ENCODE assay signal across 9 mouse cellular contexts in the genomic region with DNA sequence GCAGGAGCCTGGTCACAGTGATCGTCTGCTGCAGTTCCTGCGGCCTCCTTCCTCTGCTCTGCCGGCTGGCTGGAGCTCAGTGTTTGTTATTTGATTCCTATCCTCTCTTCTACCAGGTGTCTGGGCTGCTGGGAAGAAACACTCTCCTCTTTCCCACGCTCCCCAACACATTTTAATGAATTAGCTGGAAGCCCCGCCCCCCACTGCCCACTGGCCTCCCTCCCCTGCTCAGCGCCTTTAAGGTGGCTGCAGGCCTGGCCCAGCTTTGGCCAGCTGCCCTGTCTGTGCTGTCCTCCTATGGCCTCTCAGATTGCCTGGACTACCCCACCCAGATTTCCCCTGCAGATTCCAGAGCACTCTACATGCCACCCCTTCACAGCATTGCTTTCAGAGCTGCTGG. TPM values are rescaled to one million over a fixed set of nuclear protein-coding genes. Genes with fewer than 3 reads are reported as not detected.
DNase-seq lines count a peak whose midpoint lies in the region; ATAC-seq and TF ChIP-seq lines count a peak whose summit lies in the region.
"Had no signal": no experiment of that assay in that cellular context is flagged by ENCODE, and none has a peak within 500 bp of the region (broad histone marks: within the 10 kb centered on the region; RNA-seq: fewer than 3 reads in every experiment).

No protein-coding gene starts in this region.

- peak overlapping the region; percentile 86 for H3K27ac ChIP-seq in gastrocnemius, adult 2 months
- H3K27ac ChIP-seq in heart, postnatal 0 days (ENCODE audit: low read depth) = peak overlapping the region; percentile 77
- H3K27ac ChIP-seq in midbrain, embryonic 16.5 days (ENCODE audit: low read length) = peak overlapping the region; percentile 83

- ATAC-seq in heart, postnatal 0 days (ENCODE audit: insufficient read depth, low read depth) = no peak
- peak; percentile 37; the same call in 1 of the 2 replicates for ATAC-seq in midbrain, embryonic 16.5 days
- no peak for ATAC-seq in inflammation-experienced regulatory T-cells, adult 6 months

- H3K4me3 ChIP-seq in gastrocnemius, adult 2 months = peak overlapping the region; percentile 60
- no peak overlapping the region for H3K4me3 ChIP-seq in heart, postnatal 0 days (ENCODE audit: low read depth, low read length)
- no peak overlapping the region for H3K4me3 ChIP-seq in midbrain, embryonic 16.5 days (ENCODE audit: low read depth, low read length)

- DNase-seq in gastrocnemius, adult 2 months = peak; percentile 74
- no peak for DNase-seq in gastrocnemius, adult 8-10 months (ENCODE audit: low spot score in 2 of 2)
- peak; percentile 76 for DNase-seq in embryo, embryonic 10 days (ENCODE audit: low spot score)
- DNase-seq in heart, postnatal 0 days (ENCODE audit: low spot score) = no peak
- DNase-seq in kidney, postnatal 36 days = peak; percentile 78 to 87
- DNase-seq in ovary, postnatal 14 days (ENCODE audit: low spot score) = no peak

- 15% methylated on average over 5 of the region's 6 CpGs for WGBS in heart, postnatal 0 days
- 5% methylated on average over 6 of the region's 6 CpGs for WGBS in midbrain, embryonic 16.5 days

- H3K36me3 ChIP-seq in heart, postnatal 0 days (replicated peaks; ENCODE audit: control insufficient read depth, insufficient read depth, low read length) = no peaks in the 10 kb centered on the region
- no peaks in the 10 kb centered on the region for H3K36me3 ChIP-seq in midbrain, embryonic 16.5 days (ENCODE audit: control insufficient read depth, insufficient read depth, low read length)

- TF ChIP-seq EP300 in heart, postnatal 0 days (IDR thresholded peaks at IDR 0.05; ENCODE audit: low read depth) = no peak

- H3K9ac ChIP-seq in heart, postnatal 0 days (replicated peaks; ENCODE audit: low read depth, low read length) = peak overlapping the region; percentile 14
- peak overlapping the region; percentile 32 for H3K9ac ChIP-seq in midbrain, embryonic 16.5 days (ENCODE audit: low read depth, low read length)

- peak overlapping the region; percentile 32 for H3K4me2 ChIP-seq in heart, postnatal 0 days (ENCODE audit: low read depth, low read length)
- peak overlapping the region; percentile 33; the same call in 1 of the 2 replicates for H3K4me2 ChIP-seq in midbrain, embryonic 16.5 days (ENCODE audit: low read length)

- H3K4me1 ChIP-seq in heart, postnatal 0 days (ENCODE audit: control insufficient read depth, insufficient read depth) = peaks cover 30% of the 10 kb centered on the region
- peaks cover 28% of the 10 kb centered on the region for H3K4me1 ChIP-seq in midbrain, embryonic 16.5 days (ENCODE audit: control insufficient read depth, insufficient read depth, low read length)

- H3K27me3 ChIP-seq in heart, postnatal 0 days (ENCODE audit: control insufficient read depth, insufficient read depth, low read length) = 0 out of 2 replicates have a peak, but pooled peaks cover 6% of the 10 kb centered on the region
- H3K27me3 ChIP-seq in midbrain, embryonic 16.5 days (ENCODE audit: control insufficient read depth, insufficient read depth, low read depth, low read length) = no peaks in the 10 kb centered on the region; the same call in 1 of the 2 replicates

- no peak for TF ChIP-seq CTCF in gastrocnemius, adult 2 months (IDR thresholded peaks at IDR 0.05)
- TF ChIP-seq CTCF in heart, postnatal 0 days (IDR thresholded peaks at IDR 0.05; ENCODE audit: low read depth) = no peak

- intact Hi-C loops in gastrocnemius, adult 2 months (cut with DNase I) = no loop called here

- no peaks in the 10 kb centered on the region for H3K9me3 ChIP-seq in heart, postnatal 0 days (replicated peaks; ENCODE audit: control insufficient read depth, low read length)
- H3K9me3 ChIP-seq in midbrain, embryonic 16.5 days (replicated peaks; ENCODE audit: control insufficient read depth, low read length, poor library complexity, severe bottlenecking) = no peaks in the 10 kb centered on the region

RNA-seq across cellular contexts. Expression of a gene that starts 2.9 kb away (rescaled TPM):
- total RNA-seq in gastrocnemius, adult 2 months (2021) = 1 to 10 TPM; 4.0 to 5.2 TPM
- 1 to 10 TPM; 3.0 to 7.1 (median 5.9) TPM for total RNA-seq in gastrocnemius, adult 8-10 months (2022)
- 34.1 and 38.1 TPM in 2 replicates for total RNA-seq in heart, postnatal 0 days (2014; rRNA removed; ENCODE audit: low replicate concordance)
- polyA plus RNA-seq in heart, postnatal 0 days (2015; fragmentation: Nextera tagmentation; extraction: Ambion mirVana) = 8.8 and 9.6 TPM in 2 replicates
- 13.1 and 15.0 TPM in 2 replicates for polyA plus RNA-seq in midbrain, embryonic 16.5 days (2015; fragmentation: Nextera tagmentation; extraction: Ambion mirVana)
- 1 to 10 TPM in 1 of 3 experiments, under 1 TPM in 2; 0.54 to 1.2 (median 0.59) TPM for polyA plus RNA-seq in inflammation-experienced regulatory T-cells, adult 6 months (2017; shearing (Covaris generic))

RNA-seq across cellular contexts. Expression of a gene that starts 19.0 kb away (rescaled TPM):
- 1 to 10 TPM in 1 of 2 experiments, under 1 TPM in 1; 0.59 to 1.0 TPM for total RNA-seq in gastrocnemius, adult 2 months (2021)
- under 1 TPM; 0.48 to 0.92 (median 0.76) TPM for total RNA-seq in gastrocnemius, adult 8-10 months (2022)
- total RNA-seq in heart, postnatal 0 days (2014; rRNA removed; ENCODE audit: low replicate concordance) = 4.9 and 8.6 TPM in 2 replicates
- polyA plus RNA-seq in heart, postnatal 0 days (2015; fragmentation: Nextera tagmentation; extraction: Ambion mirVana) = 4.4 and 5.2 TPM in 2 replicates
- polyA plus RNA-seq in midbrain, embryonic 16.5 days (2015; fragmentation: Nextera tagmentation; extraction: Ambion mirVana) = 1.2 and 1.4 TPM in 2 replicates
- polyA plus RNA-seq in inflammation-experienced regulatory T-cells, adult 6 months (2017; shearing (Covaris generic)) = 10 to 100 TPM; 55.3 to 73.9 (median 67.2) TPM

RNA-seq across cellular contexts. Expression of a gene that starts 33.6 kb away (rescaled TPM):
- total RNA-seq in gastrocnemius, adult 2 months (2021) = 10 to 100 TPM; 22.3 to 23.1 TPM
- 10 to 100 TPM; 20.8 to 28.3 (median 22.6) TPM for total RNA-seq in gastrocnemius, adult 8-10 months (2022)
- 49.0 and 63.7 TPM in 2 replicates for total RNA-seq in heart, postnatal 0 days (2014; rRNA removed; ENCODE audit: low replicate concordance)
- 38.4 and 41.9 TPM in 2 replicates for polyA plus RNA-seq in heart, postnatal 0 days (2015; fragmentation: Nextera tagmentation; extraction: Ambion mirVana)
- polyA plus RNA-seq in midbrain, embryonic 16.5 days (2015; fragmentation: Nextera tagmentation; extraction: Ambion mirVana) = 116 and 117 TPM in 2 replicates
- polyA plus RNA-seq in inflammation-experienced regulatory T-cells, adult 6 months (2017; shearing (Covaris generic)) = 10 to 100 TPM; 46.6 to 50.3 (median 47.0) TPM

RNA-seq across cellular contexts. Expression of a gene that starts 36.8 kb away (rescaled TPM):
- not detected for total RNA-seq in gastrocnemius, adult 2 months (2021)
- not detected for total RNA-seq in gastrocnemius, adult 8-10 months (2022)
- total RNA-seq in heart, postnatal 0 days (2014; rRNA removed; ENCODE audit: low replicate concordance) = not detected in 2 replicates
- polyA plus RNA-seq in heart, postnatal 0 days (2015; fragmentation: Nextera tagmentation; extraction: Ambion mirVana) = not detected in 2 replicates
- not detected in 2 replicates for polyA plus RNA-seq in midbrain, embryonic 16.5 days (2015; fragmentation: Nextera tagmentation; extraction: Ambion mirVana)
- polyA plus RNA-seq in inflammation-experienced regulatory T-cells, adult 6 months (2017; shearing (Covaris generic)) = not detected
- total RNA-seq: liver, adult 2 months had no signal
- polyA plus RNA-seq: liver, adult 2 months had no signal

RNA-seq across cellular contexts. Expression of a gene that starts 40.9 kb away (rescaled TPM):
- total RNA-seq in gastrocnemius, adult 2 months (2021) = not detected
- not detected for total RNA-seq in gastrocnemius, adult 8-10 months (2022)
- total RNA-seq in heart, postnatal 0 days (2014; rRNA removed; ENCODE audit: low replicate concordance) = not detected in 2 replicates
- polyA plus RNA-seq in heart, postnatal 0 days (2015; fragmentation: Nextera tagmentation; extraction: Ambion mirVana) = 0.33 TPM in 1 of 2 replicates, not detected in the other
- polyA plus RNA-seq in midbrain, embryonic 16.5 days (2015; fragmentation: Nextera tagmentation; extraction: Ambion mirVana) = 0.43 TPM in 1 of 2 replicates, not detected in the other
- polyA plus RNA-seq in inflammation-experienced regulatory T-cells, adult 6 months (2017; shearing (Covaris generic)) = not detected
- total RNA-seq: liver, adult 2 months had no signal

Comparison
In these comparisons a context has a peak if more than half of its experiments do, and no peak if none do; other contexts are left out.
1. DNase-seq: peak in gastrocnemius, adult 2 months (single experiment), embryo, embryonic 10 days (single experiment) and kidney, postnatal 36 days (2 of 2); none in gastrocnemius, adult 8-10 months (0 of 2), heart, postnatal 0 days (single experiment) and ovary, postnatal 14 days (single experiment).
2. Peak in every context shown above with its lines, with median percentiles within 50 percentile points of each other: H3K27ac ChIP-seq.